Mouse (Mus musculus) thymus, adult 2 months (tissue): ENCODE measurements around the gene Zfp697. TPM values are rescaled to one million over a fixed set of nuclear protein-coding genes. Genes with fewer than 3 reads are reported as not detected.

Experiments
- DNase-seq: peaks from one replicate; pipeline ENCODE4 v3.0.0; 2021
- H3K27ac ChIP-seq: fragments of 200-500 bp; 2 replicates; pipeline ENCODE4 v1.5.1; 2012; ENCODE audit warnings: low read length, control low read depth; ENCODE audit not compliant: control insufficient read depth, insufficient read depth
- H3K27me3 ChIP-seq: fragments of 200-500 bp; 2 replicates; pipeline ENCODE4 v1.6.1; 2012; ENCODE audit warnings: mild to moderate bottlenecking, low read length, moderate library complexity, mixed read lengths; ENCODE audit not compliant: control insufficient read depth, insufficient read depth
- H3K36me3 ChIP-seq: fragments of 200-500 bp; 2 replicates; pipeline ENCODE4 v1.6.1; 2012; ENCODE audit warnings: mild to moderate bottlenecking, low read length, moderate library complexity; ENCODE audit not compliant: control insufficient read depth, insufficient read depth
- H3K4me1 ChIP-seq: fragments of 200-500 bp; replicated peaks from 2 replicates; pipeline ENCODE4 v1.6.1; 2012; ENCODE audit warnings: low read length; ENCODE audit not compliant: control insufficient read depth, insufficient read depth
- H3K4me3 ChIP-seq: fragments of 200-500 bp; 2 replicates; pipeline ENCODE4 v1.5.1; 2012; ENCODE audit warnings: mild to moderate bottlenecking, low read length, control low read depth, moderate library complexity; ENCODE audit not compliant: control insufficient read depth, insufficient read depth
- CTCF ChIP-seq: fragments of 200-500 bp; IDR thresholded peaks from 2 replicates; pipeline ENCODE4 v1.5.1; 2012; ENCODE audit warnings: mild to moderate bottlenecking, control low read depth, low read length, moderate library complexity, borderline replicate concordance; ENCODE audit not compliant: control insufficient read depth, poor library complexity, insufficient read depth; ENCODE audit errors: extremely low read depth
- POLR2A ChIP-seq: fragments of 200-500 bp; IDR thresholded peaks from 2 replicates; pipeline ENCODE4 v1.6.1; 2012; ENCODE audit warnings: mild to moderate bottlenecking, low read length, control low read depth, moderate library complexity; ENCODE audit not compliant: control insufficient read depth, poor library complexity, insufficient read depth; ENCODE audit errors: extremely low read depth
- WGBS: fragments of 180-500 bp; shearing (Covaris S2); methylation state at CpG from one replicate; pipeline ENCODE4 v1.1.7; 2018; 5-methylcytosine and 5-hydroxymethylcytosine counted together
- polyA plus RNA-seq: library from polyadenylated mRNA; depleted of rRNA; stranded (reverse); fragments of >200 nt; gene quantifications from 2 replicates; pipeline ENCODE4 v1.2.3, GENCODE M21; 2012

The Zfp697 gene
- polyA plus RNA-seq, 1 experiment, result 0.96 TPM

DNA sequence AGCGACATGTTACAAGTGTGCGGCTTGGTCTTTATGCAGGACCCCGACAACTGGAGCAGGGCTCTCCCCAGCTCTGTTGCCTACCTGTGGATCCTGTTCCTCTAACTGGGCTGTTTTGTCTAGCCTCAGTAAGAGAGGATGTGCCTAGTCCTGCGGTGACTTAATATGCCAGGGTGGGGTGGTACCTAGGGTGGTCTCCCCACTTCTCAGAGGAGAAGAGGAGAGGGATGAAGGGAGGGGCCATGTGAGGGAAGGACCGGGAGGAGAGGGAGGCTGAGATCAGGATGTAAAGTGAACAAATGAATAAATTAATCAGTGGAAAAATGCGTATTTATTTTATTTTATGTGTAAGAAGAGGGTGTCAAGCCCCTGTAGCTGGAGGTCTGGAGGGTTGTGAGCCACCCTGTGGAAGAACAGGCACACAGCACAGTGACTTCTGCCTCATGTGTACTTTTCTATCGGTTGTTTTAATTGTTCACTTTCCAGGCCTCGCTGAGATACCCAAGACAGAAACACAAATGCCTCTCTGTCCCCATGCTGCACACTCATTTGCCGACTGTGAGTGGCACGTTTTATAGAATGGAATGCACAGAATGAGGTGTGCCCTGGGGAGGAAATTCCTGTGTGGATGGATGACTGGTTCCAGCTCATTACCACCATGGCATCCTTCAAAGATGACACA, 26.8 kb upstream of the Zfp697 start:
- TF ChIP-seq CTCF, result no peak
- TF ChIP-seq POLR2A, result no peak
- 86% methylated on average over 10 of the region's 10 CpGs for WGBS
- no peak for DNase-seq
- H3K36me3 ChIP-seq, result no peaks in the 10 kb centered on the region
- H3K27ac ChIP-seq, result no peak overlapping the region
- H3K4me1 ChIP-seq, result no peaks in the 10 kb centered on the region
- no peaks in the 10 kb centered on the region for H3K27me3 ChIP-seq
- H3K4me3 ChIP-seq, result no peak overlapping the region

GRCm38 (mm10) chr3:98356026-98356365, 26.3 kb upstream of the Zfp697 start:
- DNase-seq, result no peak
- TF ChIP-seq CTCF (no peak), POLR2A (no peak)
- no peaks in the 10 kb centered on the region for H3K36me3 ChIP-seq
- no peak overlapping the region for H3K4me3 ChIP-seq
- no peaks in the 10 kb centered on the region for H3K27me3 ChIP-seq
- no peaks in the 10 kb centered on the region for H3K4me1 ChIP-seq
- H3K27ac ChIP-seq, result no peak overlapping the region
- WGBS, result 93% methylated on average over 6 of the region's 6 CpGs

DNA sequence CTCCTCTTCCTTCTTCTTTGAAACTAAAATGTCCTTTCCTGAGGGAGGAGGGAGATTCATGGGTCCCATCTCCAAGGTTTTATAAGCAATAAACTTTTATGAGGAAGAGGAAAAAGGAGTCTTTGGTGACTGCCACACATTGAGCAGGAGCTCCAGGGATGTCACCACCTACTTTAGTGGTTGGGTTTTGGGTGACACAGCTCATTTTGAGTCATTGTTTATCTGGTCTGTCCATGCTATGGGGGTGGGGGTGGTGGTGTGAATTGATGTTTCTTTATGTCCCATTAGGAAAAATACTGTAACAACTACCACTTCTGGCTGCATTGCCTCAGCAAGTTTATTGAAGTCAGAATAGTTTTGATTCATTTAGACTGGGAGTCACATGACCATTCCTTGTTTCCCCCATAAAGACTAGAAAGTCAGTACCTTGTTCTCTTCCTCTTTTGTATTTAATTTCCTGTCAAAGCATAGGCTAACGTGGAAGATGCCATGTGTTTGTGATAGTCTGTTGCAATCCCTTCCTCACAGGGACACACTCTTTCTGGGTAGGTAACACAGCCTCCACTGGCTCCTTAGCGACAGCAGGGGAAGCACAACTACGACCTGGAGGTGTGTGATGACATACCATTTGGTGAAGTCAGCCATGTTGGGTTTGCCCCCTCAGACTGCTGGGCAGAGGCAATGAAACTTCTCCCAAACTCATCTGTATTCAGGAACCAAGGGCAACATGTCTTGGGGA, 25.5 kb upstream of the Zfp697 start:
- Histone ChIP-seq H3K27ac (no peak overlapping the region), H3K27me3 (no peaks in the 10 kb centered on the region), H3K36me3 (no peaks in the 10 kb centered on the region), H3K4me3 (no peak overlapping the region), H3K4me1 (no peaks in the 10 kb centered on the region)
- DNase-seq, result no peak
- no peak for TF ChIP-seq POLR2A
- no peak for TF ChIP-seq CTCF
- WGBS, result 62% methylated on average over 3 of the region's 3 CpGs

DNA sequence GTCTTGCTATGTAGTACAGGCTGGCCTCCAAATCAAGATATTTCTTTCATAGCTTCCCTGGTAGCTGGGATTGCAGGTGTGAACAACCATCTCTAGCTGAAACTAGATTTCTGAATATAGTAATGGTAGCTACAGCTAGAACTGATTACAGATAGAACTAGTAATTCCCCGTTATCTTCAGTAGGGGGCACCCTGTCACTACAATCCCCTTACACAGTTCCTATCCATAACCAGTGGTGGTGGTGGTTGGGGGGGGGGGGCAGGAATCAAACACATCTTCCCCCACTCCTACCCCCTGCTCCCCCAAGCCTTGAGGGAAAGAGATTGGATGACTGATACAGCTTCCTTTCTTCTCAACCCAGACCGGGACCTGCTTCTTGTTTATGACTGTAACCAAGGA, 19.5 kb upstream of the Zfp697 start:
- DNase-seq, result peak; percentile 28
- no peak for TF ChIP-seq CTCF
- no peak for TF ChIP-seq POLR2A
- 34% methylated on average over 2 of the region's 2 CpGs for WGBS

DNA sequence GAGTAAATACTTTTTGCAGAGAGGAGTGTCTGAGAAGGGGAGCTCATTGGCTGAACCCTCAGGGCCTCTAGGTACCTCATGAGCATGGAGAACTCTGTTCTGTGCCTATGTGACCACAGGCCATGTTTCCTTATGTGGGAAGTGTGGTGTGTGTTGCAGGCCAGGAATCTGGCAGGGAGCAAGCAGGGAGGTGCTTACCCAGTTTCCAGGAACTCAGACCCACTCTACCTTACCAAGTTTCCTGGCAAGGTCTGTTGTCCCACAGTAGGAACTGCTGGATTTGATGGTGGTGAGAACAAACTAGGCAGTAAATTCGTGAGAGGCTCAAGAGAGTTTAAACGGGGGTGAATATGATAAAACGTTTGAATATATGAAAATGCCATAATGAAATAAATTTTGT, 16.2 kb upstream of the Zfp697 start:
- H3K4me3 ChIP-seq, result no peak overlapping the region
- no peak for DNase-seq
- H3K27ac ChIP-seq, result no peak overlapping the region
- WGBS, result 87% methylated on average over 3 of the region's 3 CpGs
- no peaks in the 10 kb centered on the region for H3K4me1 ChIP-seq
- no peak for TF ChIP-seq POLR2A
- H3K36me3 ChIP-seq, result no peaks in the 10 kb centered on the region
- no peaks in the 10 kb centered on the region for H3K27me3 ChIP-seq

More for the DNA sequence above, 19.5 kb upstream of the Zfp697 start:
- Histone ChIP-seq H3K27ac (no peak overlapping the region), H3K27me3 (no peaks in the 10 kb centered on the region), H3K36me3 (no peaks in the 10 kb centered on the region), H3K4me1 (no peaks in the 10 kb centered on the region), H3K4me3 (no peak overlapping the region)

DNA sequence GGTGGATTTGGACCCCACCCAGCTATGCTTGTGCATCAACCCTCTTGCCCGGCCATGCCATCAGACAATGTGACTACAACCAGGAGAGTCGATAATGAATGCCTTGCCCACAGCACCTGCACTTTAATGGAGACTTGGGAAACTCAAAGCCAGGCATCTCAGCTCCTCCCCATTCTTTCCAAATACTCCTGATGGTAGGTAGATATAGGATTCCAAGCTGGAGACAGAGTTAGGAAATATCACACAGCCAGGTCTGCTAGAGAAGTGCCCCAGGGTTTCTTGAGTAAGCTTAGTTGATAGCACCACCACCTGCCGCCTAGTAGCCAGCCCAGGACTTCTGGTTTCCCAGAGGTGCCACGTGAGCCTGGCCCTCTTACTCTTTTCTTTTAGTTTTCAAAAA, 15.4 kb upstream of the Zfp697 start:
- H3K27ac ChIP-seq, result no peak overlapping the region
- no peaks in the 10 kb centered on the region for H3K4me1 ChIP-seq
- H3K36me3 ChIP-seq, result no peaks in the 10 kb centered on the region
- 93% methylated on average over 4 of the region's 4 CpGs for WGBS
- TF ChIP-seq CTCF (no peak), POLR2A (no peak)
- DNase-seq, result no peak
- H3K27me3 ChIP-seq, result no peaks in the 10 kb centered on the region
- H3K4me3 ChIP-seq, result no peak overlapping the region

- Histone ChIP-seq H3K4me3 (no peak overlapping the region), H3K27ac (no peak overlapping the region), H3K4me1 (no peaks in the 10 kb centered on the region), H3K27me3 (no peaks in the 10 kb centered on the region), H3K36me3 (no peaks in the 10 kb centered on the region)
- no peak for DNase-seq
- TF ChIP-seq POLR2A, result no peak
- TF ChIP-seq CTCF, result no peak
- WGBS, result 90% methylated on average over 4 of the region's 4 CpGs
Measured at GRCm38 (mm10) chr3:98368283-98368682, 14.0 kb upstream of the Zfp697 start.

DNA sequence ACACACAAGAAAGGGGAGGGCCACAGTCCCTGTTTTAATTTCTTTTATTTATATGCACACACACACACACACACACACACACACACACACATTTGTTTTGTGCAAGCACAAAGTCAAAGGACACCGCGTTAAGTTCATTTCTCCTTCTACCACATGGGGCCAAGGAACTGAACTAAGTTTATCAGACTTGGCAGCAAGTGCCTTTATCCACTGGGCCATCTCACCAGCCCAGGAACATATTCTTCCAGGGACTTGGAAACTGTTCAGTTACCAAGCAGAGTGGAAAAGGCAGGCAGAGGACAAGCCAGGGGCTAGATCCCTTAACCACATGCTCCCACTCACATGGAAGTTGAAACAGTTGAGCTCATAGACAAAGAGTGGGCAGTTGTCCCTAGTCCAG, 13.5 kb upstream of the Zfp697 start:
- H3K27me3 ChIP-seq, result no peaks in the 10 kb centered on the region
- no peaks in the 10 kb centered on the region for H3K36me3 ChIP-seq
- no peaks in the 10 kb centered on the region for H3K4me1 ChIP-seq
- WGBS, result 99% methylated on average over 2 of the region's 2 CpGs
- TF ChIP-seq CTCF, result no peak
- TF ChIP-seq POLR2A, result no peak
- H3K27ac ChIP-seq, result no peak overlapping the region
- no peak overlapping the region for H3K4me3 ChIP-seq
- no peak for DNase-seq
